Mouse (Mus musculus): ENCODE data around the gene Slc44a2. TPM values are rescaled to one million over a fixed set of nuclear protein-coding genes. Genes with fewer than 3 reads are reported as not detected.

Slc44a2 gene
- polyA plus RNA-seq, 1 experiment = 49.2 TPM

GRCm38 (mm10) chr9:21401042-21401441 is 80.5 kb downstream of the Slc44a2 start:
- TF ChIP-seq POLR2A (IDR thresholded peaks at IDR 0.05; ENCODE audit: low read depth, low read length) (no peak), CTCF (conservative IDR thresholded peaks at IDR 0.05; ENCODE audit: insufficient read depth, insufficient read length, low read depth, low read length) (no peak)
- Histone ChIP-seq H3K4me1 (ENCODE audit: control insufficient read depth, insufficient read depth, low read length) (no peaks in the 10 kb centered on the region), H3K4me3 (ENCODE audit: insufficient read depth, low read depth, low read length) (no peak overlapping the region), H3K27ac (ENCODE audit: insufficient read depth, low read depth, low read length) (no peak overlapping the region), H3K27me3 (replicated peaks; ENCODE audit: control insufficient read depth, insufficient read depth, low read length) (no peaks in the 10 kb centered on the region), H3K36me3 (ENCODE audit: control insufficient read depth, insufficient read depth, low read length) (no peaks in the 10 kb centered on the region; the same call in 1 of the 2 replicates)
- WGBS = 95% methylated on average over 9 of the region's 9 CpGs
- DNase-seq = no peak

GRCm38 (mm10) chr9:21402764-21403253 is 82.3 kb downstream of the Slc44a2 start:
- DNase-seq = no peak
- Histone ChIP-seq H3K4me3 (ENCODE audit: insufficient read depth, low read depth, low read length) (no peak overlapping the region), H3K36me3 (ENCODE audit: control insufficient read depth, insufficient read depth, low read length) (no peaks in the 10 kb centered on the region), H3K27ac (ENCODE audit: insufficient read depth, low read depth, low read length) (no peak overlapping the region), H3K4me1 (ENCODE audit: control insufficient read depth, insufficient read depth, low read length) (peaks cover 2% of the 10 kb centered on the region; the same call in 1 of the 2 replicates), H3K27me3 (replicated peaks; ENCODE audit: control insufficient read depth, insufficient read depth, low read length) (no peaks in the 10 kb centered on the region)
- WGBS = 88% methylated on average over 11 of the region's 11 CpGs
- no peak for TF ChIP-seq CTCF (conservative IDR thresholded peaks at IDR 0.05; ENCODE audit: insufficient read depth, insufficient read length, low read depth, low read length)
- TF ChIP-seq POLR2A (IDR thresholded peaks at IDR 0.05; ENCODE audit: low read depth, low read length) = no peak

GRCm38 (mm10) chr9:21403745-21404144 is 83.2 kb downstream of the Slc44a2 start:
- no peaks in the 10 kb centered on the region for H3K36me3 ChIP-seq (ENCODE audit: control insufficient read depth, insufficient read depth, low read length)
- H3K27ac ChIP-seq (ENCODE audit: insufficient read depth, low read depth, low read length) = no peak overlapping the region
- no peaks in the 10 kb centered on the region for H3K27me3 ChIP-seq (replicated peaks; ENCODE audit: control insufficient read depth, insufficient read depth, low read length)
- peaks cover 2% of the 10 kb centered on the region; the same call in 1 of the 2 replicates for H3K4me1 ChIP-seq (ENCODE audit: control insufficient read depth, insufficient read depth, low read length)
- no peak for TF ChIP-seq CTCF (conservative IDR thresholded peaks at IDR 0.05; ENCODE audit: insufficient read depth, insufficient read length, low read depth, low read length)
- TF ChIP-seq POLR2A (IDR thresholded peaks at IDR 0.05; ENCODE audit: low read depth, low read length) = no peak
- H3K4me3 ChIP-seq (ENCODE audit: insufficient read depth, low read depth, low read length) = no peak overlapping the region
- no peak for DNase-seq
- WGBS = 83% methylated on average over 5 of the region's 5 CpGs

Other genes with a start within 250 kb of the Slc44a2 start
- gene Gm49373, start 247.6 kb upstream of the Slc44a2 start, polyA plus RNA-seq (2012; rRNA removed) = 0.20 and 0.27 TPM in 2 replicates
- gene Fdx1l, start 247.1 kb upstream of the Slc44a2 start, polyA plus RNA-seq (2012; rRNA removed) = 59.8 and 67.0 TPM in 2 replicates
- 1.1 and 2.6 TPM in 2 replicates for gene Gm38431, start 228.7 kb upstream of the Slc44a2 start, polyA plus RNA-seq (2012; rRNA removed)
- 45.8 and 47.3 TPM in 2 replicates for gene Raver1, start 228.7 kb upstream of the Slc44a2 start, polyA plus RNA-seq (2012; rRNA removed)
- gene Tyk2, start 189.5 kb upstream of the Slc44a2 start, polyA plus RNA-seq (2012; rRNA removed) = 17.0 and 19.0 TPM in 2 replicates
- 53.1 and 72.6 TPM in 2 replicates for gene Cdc37, start 170.7 kb upstream of the Slc44a2 start, polyA plus RNA-seq (2012; rRNA removed)
- gene Pde4a, start 155.0 kb upstream of the Slc44a2 start, polyA plus RNA-seq (2012; rRNA removed) = 7.8 and 9.0 TPM in 2 replicates
- gene Keap1, start 81.3 kb upstream of the Slc44a2 start, polyA plus RNA-seq (2012; rRNA removed) = 42.8 and 52.4 TPM in 2 replicates
- gene S1pr5, start 72.3 kb upstream of the Slc44a2 start, polyA plus RNA-seq (2012; rRNA removed) = 0.38 and 0.39 TPM in 2 replicates
- gene Atg4d, start 55.4 kb upstream of the Slc44a2 start, polyA plus RNA-seq (2012; rRNA removed) = 67.0 and 71.9 TPM in 2 replicates
- 14.2 and 15.9 TPM in 2 replicates for gene Kri1, start 32.7 kb upstream of the Slc44a2 start, polyA plus RNA-seq (2012; rRNA removed)
- gene Cdkn2d, start 29.3 kb upstream of the Slc44a2 start, polyA plus RNA-seq (2012; rRNA removed) = 20.2 and 24.1 TPM in 2 replicates
- 30.6 and 36.2 TPM in 2 replicates for gene Ap1m2, start 8.4 kb upstream of the Slc44a2 start, polyA plus RNA-seq (2012; rRNA removed)
- gene Ilf3, start 47.2 kb downstream of the Slc44a2 start, polyA plus RNA-seq (2012; rRNA removed) = 31.9 and 33.0 TPM in 2 replicates
- gene Qtrt1, start 91.1 kb downstream of the Slc44a2 start, polyA plus RNA-seq (2012; rRNA removed) = 23.7 and 25.2 TPM in 2 replicates
- gene Dnm2, start 104.2 kb downstream of the Slc44a2 start, polyA plus RNA-seq (2012; rRNA removed) = 101 and 118 TPM in 2 replicates
- 47.7 and 50.5 TPM in 2 replicates for gene Tmed1, start 189.6 kb downstream of the Slc44a2 start, polyA plus RNA-seq (2012; rRNA removed)
- 1.2 and 2.6 TPM in 2 replicates for gene AB124611, start 205.5 kb downstream of the Slc44a2 start, polyA plus RNA-seq (2012; rRNA removed)
- gene Carm1, start 226.2 kb downstream of the Slc44a2 start, polyA plus RNA-seq (2012; rRNA removed) = 47.7 and 54.6 TPM in 2 replicates

All from kidney, adult 2 months (tissue).